Mouse (Mus musculus) frontal cortex, postnatal 25 days (tissue): ENCODE results near the gene Mlh3.

Experiments
- DNase-seq, 2 experiments: peaks; one replicate each; pipeline ENCODE4 v3.0.0; 2022; ENCODE audit warnings: low spot score in 2 of 2

Mlh3 gene

GRCm38 (mm10) chr12:85280845-85281651, 10.6 kb upstream of the Mlh3 start:
- no peak for DNase-seq

GRCm38 (mm10) chr12:85280105-85280844, 9.9 kb upstream of the Mlh3 start:
- DNase-seq: peak; percentile 95 to 97

DNA sequence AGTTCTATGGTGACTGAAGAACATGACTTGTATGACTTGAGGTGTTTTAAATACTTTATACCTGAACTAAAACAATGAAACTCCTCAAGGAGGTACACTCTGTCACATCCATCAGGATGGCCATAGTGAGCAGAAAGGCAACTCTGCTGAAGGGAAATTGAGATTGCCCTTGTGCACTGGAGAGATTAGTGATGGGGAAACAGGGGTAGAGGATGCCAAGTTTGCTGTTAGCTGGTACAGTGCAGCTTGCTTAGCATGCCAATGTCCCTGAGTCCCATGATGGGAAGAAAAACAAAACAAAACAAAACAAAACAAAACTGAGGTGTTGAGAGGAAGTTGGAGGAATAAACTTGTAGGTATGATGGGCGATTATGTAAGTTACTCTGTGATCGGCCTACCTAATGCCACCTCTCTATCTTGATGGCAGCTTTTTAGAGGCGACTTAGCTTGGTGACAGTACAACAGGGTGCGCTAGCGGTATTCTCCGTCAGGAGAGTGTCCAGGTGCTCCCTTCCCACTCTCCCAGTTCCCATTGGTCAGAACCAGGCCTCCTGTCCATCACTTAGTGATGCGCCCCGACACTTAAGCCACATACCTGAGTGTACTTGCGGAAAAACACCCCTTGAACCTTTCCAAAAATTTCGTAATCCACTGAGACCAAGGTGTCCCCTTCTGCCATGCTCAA, 9.1 kb upstream of the Mlh3 start:
- no peak for DNase-seq

DNA sequence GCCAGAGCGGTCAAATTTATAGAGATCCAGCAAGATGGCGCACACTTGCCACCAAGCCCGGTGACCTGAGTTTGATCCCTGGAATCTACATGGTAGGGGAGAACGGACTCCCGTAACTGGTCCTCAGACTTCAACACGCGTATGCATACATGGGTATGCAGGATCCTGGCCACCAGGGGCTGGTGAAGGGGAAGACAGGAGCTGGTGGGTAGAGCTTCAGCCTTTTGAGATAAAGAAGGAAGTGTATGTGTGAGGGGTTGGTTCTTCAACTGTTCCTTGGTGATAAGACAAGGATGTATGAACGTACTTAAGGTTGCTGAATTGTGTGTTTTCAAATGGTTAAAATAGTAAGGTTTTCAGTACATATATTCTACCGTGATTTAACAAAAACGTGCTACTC, 8.5 kb upstream of the Mlh3 start:
- DNase-seq: no peak

DNA sequence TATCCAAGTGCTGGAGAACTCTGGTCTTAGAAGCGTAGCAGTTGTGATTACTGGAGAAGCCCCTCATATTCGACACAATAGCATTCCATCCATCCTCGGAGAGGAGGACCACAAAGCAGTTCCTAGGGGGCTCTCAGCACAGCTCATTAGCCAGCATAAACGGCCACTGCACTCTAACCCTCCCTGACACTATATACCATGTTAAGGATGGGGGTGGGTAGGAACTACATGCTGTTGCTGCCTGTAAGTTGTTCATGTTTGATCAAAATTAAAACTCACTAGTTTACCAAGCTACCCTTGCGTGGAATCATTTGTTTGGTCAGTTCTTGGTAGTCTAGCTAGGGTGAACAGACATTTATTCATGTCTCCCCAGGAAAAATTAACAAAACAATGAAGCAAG, 5.9 kb upstream of the Mlh3 start:
- no peak for DNase-seq

DNA sequence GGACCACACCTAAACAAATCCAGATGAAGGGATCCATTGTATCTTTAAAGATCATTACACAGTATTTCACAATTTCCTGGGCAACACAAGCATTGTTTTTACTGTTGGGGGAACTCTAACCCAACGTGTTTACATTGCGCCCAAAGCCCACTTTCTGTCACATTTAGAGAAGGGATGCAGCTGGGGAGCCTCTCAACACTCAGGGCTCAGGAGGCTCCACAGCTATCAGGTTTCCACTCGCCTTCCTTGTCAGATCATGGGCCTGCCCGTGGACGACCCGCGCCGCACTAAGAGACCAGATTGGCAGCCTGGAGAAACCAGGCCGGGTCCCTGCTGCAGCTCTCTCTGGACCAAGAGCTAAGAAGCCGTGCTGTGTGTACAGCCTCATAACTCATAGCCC, 3.1 kb upstream of the Mlh3 start:
- no peak for DNase-seq

GRCm38 (mm10) chr12:85271843-85272206, 1.4 kb upstream of the Mlh3 start:
- DNase-seq: no peak

DNA sequence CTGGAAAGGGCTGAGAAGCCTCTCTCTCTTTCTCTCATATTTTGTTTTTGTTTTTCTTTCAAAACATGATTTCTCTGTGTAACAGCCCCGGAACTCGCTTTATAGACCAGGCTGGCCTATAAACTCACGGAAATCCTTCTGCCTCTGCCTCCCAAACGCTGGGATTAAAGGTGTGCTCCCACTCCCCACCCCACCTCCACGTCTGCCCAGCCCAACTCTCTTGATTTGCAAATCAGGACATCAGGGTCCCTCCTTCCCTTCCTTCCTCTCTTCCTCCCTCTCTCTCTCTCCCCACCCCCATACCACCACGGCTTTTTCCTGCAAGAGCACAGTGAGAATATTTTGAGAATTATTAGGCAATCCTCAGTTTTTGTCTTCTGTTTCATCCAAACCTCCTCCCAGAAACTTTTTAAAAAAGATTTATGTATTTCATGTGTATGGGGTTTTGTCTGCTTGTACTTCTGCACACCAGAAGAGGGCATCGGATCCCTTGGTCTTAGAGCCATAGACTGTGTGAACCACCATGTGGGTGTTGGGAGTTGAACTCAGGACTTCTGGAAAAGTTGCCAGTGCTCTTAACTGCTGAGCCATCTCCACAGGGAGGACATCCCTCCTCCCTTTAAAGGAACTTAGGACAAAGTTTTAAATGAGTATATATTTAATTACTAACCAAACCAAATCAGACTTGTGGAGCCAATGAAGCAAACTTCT, 888 bp upstream of the Mlh3 start:
- DNase-seq: no peak

GRCm38 (mm10) chr12:85269821-85270220, 578 bp downstream of the Mlh3 start:
- DNase-seq: no peak

- no peak for DNase-seq
These were observed 4.2 kb downstream of the Mlh3 start for GRCm38 (mm10) chr12:85266248-85266647.

DNA sequence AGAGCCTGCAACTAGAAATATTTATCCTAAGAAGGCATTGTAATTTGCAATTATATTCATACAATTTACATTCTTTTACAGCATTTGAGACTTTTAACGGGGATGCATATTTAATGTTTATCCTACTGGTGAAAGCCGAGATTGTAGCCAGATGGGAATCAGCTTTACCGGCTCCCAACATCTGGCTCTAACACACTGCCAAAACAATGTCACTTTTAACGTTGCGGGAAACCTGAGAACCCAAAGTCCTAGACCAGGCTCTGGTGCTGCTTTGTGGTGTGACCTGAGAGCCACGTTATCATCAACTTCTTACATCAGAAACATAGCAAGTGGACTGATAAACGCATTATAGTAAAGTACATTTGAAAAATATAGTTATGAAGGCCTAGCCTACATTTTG, 5.5 kb downstream of the Mlh3 start:
- DNase-seq: no peak

DNA sequence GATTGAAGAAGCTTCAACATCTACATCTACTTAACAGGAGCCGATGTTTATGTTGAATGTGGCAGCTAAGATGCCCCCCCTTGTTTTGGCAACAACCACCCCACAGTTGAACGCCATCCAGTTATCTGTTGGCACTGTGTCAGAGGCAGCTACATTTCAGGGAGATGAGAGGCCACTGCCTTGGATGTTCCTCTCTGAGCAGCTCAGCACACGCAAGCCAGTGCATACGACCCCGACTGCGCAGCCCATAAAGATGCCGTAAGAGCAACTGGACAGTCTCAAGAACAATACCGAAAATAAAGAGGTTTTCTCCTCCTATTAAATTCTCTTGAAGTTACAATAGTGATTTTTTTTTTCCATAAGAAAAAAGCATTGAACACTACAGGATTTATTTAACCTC, 5.9 kb downstream of the Mlh3 start:
- DNase-seq: no peak

DNA sequence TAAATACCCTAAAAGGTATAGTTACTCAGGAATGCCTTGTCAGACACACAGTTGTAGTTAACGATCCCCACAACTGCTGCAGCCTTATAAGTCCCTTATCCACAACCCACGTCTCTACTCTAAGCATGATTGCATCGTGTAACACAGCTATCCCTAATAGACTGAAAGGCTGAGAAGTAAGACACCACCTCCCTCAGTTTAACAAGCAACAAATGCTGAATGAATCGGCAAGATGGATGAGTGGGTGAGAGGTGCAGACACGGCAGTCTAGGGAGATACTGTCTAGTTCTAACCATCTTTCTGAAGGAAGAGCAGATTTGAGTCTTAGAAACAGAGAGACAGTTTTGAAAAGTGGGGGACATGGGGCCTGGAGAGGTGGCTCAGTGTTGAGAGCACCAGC, 7.2 kb downstream of the Mlh3 start:
- no peak for DNase-seq

DNA sequence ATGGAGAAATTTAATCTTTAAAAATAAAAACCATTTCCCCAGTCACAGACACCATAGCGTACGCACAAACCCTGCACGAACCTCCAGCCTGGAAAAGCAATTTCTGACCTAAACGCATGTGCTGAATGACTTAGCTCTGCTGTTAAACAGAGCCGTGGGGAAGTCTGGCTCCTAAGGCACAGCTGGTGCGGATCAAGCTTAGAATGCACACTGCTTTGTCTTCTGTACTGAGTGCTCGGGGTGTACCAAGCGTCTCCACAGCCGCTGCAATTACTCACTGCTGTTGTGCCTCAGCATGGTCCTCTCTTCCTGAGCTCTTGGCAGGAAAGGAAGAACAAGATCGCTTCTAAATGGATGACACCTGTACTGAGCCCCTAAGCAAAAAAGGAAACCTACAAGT, 7.9 kb downstream of the Mlh3 start:
- no peak for DNase-seq

DNA sequence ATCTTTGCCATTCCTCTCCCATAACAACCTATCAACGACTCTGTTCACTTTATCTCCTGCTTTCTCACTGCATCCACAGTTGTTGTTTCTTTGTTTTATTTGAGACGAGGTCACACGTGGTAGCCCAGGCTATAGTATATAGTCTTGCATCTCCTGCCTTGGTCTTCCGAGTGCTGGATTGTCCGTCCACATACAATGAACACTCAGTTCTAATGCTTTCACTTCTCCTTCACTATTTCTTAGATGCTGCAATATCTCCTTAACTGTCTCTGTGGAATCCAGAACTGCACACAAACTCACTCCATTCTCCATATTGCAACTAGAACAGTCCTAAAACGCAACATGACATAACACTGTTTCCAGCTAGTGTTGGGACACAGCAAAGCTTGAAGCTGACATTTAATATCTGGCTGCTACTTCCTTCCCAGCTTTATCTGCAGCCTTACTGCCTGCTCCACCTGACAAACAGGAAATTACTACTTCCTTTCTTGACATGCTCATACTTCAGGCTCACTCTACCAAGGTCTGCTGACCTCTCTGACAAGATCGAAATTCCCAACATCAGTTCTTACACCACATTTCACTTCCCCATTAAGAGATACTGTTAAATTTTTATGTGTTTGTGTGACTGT, 13.3 kb downstream of the Mlh3 start:
- no peak for DNase-seq

- DNase-seq: no peak
These were observed 14.2 kb downstream of the Mlh3 start for GRCm38 (mm10) chr12:85256074-85256751.

GRCm38 (mm10) chr12:85252083-85252482, 18.3 kb downstream of the Mlh3 start:
- no peak for DNase-seq

DNA sequence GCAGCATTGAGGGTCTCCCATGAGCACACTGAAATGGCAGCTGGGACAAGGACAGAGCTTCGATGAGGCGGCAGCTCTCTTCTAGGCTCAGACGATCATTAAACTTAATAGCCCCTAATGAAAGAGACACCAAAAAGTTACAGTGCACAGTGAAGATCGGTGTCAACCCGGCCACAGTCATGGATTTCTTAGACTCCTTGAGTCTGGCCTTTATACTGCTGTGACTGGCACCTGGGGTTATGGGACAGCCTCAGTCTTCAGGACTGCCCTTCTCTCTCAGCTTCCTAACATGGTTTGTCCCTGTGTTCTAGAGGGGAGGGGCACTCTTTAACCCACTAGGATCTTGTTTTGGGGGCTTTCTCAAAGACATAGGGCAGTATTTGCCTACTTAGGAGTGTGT, 32.8 kb downstream of the Mlh3 start:
- no peak for DNase-seq

- DNase-seq: no peak
These were observed 36.7 kb downstream of the Mlh3 start for GRCm38 (mm10) chr12:85233376-85234358.
